Mouse (Mus musculus): ENCODE data around the gene Ank3.

Gene Ank3

DNA sequence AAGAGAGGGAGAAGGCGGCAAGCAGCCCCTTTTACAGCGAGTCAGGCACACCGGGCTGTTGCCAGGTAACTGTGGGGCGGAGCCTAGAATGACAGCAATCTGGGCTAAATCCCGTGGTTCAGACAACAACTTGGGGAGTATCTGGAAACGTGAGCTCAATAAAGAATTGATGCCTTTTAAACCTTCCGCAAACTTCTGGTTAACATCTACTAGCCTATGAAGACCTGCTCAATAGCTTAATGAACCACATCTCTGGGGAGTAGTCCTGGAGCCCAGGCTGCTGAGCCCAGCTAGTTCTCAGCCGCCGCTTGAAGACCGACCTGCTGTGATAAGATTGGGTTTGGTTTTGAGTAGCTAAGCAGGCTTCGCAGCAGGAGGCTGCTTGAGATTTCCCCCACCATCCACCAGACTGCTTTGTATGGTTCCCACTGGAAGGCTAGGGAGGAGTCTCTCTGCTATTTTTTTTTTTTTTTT is 175.7 kb downstream of the Ank3 start:
- DNase-seq (ENCODE audit: low read depth): no peak

DNA sequence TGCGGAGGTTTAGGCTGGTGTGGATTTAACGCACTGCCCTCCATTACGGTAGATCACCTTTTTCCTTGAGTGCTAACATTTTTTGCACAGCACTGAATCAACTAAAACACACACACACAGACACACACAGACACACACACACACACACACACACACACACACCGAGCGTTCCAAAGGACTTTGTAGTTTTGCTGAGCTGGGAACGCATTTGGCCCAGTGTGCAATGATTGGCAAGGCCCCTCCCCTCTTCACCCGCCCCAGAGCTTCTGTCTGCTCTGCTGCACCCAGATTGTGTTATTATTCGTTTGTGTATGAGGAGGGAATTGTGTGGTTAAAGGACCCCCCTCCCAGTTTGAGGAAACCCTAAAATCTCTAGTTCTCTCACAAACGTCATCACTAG is 176.3 kb downstream of the Ank3 start:
- DNase-seq (ENCODE audit: low read depth): no peak

DNA sequence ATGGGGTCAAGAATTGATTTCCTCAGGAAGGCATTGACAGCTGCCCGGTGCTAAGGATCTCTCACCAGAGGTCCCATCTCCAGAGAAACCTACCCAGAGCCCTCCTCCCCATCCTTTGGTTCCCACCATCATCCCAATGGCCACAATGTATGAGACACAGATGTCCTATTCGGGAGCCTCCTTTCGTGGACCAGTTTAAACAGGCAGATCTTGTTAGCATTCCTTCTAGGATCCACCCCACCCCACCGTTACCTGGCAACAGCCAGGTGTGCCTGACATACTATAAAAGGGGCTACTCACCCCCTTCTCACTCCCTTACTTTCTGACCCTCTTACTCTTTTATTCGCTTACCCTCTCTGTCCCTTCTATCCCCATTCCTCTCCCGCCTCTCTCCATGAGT is 176.9 kb downstream of the Ank3 start:
- no peak for DNase-seq (ENCODE audit: low read depth)

DNA sequence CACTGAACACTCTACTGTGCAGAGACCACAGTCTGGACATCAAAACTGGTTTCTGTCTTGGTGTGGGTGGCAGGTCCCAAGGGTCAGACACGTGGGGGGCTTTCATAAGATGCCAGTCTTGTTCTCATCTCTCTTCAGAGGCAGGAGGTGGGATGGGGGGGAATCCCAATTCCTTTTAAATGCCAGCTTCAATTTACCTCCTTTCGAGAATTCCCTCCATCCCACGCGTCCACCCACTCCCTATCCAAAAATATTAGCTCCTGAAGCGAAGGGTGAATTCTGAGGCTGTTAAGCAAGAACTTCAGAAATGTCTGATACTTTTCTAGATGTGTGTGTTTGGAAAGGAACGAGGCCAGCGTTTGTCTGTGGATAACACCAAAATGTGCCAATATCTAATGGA is 177.7 kb downstream of the Ank3 start:
- DNase-seq (ENCODE audit: low read depth): no peak

DNA sequence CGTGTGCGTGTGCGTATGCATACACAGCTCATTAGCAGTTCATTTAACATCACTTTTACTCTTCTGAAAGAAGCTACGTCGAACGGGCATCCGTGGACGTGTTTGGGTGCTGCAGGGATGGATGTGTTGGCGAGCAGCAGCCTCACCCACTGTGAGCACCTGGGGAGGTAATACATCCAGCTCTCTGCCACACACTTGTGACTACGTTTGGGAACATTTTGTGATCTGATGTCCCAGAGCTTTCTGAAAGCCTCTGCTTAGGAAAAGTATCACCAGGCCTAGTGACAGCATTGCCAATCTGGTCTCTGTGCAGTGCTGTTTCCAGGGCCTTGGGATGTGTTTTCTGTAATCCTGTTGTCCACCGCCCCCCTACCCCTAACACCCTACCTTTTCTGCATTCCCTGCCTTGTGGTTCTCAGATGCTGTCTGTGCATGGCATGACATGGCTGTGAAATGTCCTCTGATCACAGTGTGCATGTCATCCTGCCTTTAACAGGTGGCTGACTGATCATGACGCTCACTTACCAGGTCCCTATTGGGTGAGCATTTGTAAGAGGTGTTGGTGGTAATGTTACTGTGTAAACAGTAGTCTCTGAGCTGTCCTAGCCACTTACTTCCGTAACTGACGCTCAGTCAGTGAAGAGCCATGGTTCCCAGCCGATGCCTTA is 178.6 kb downstream of the Ank3 start:
- DNase-seq (ENCODE audit: low read depth): no peak

DNA sequence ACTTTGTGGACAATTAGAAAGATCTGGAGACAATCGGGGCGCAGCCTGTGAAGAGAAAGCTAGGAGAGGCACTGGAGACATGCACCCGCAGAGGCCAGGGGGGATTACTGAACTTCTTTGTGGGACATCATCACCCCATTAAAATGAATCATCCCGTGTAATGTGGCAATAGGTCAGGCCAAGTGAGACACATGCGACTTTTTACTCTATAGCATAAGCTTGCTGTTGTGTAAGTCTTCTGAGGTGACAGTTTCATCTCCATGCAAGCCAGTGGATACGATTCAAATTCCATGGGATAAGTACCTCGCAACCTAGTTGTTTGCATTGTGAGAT is 179.1 kb downstream of the Ank3 start:
- DNase-seq (ENCODE audit: low read depth): no peak

DNA sequence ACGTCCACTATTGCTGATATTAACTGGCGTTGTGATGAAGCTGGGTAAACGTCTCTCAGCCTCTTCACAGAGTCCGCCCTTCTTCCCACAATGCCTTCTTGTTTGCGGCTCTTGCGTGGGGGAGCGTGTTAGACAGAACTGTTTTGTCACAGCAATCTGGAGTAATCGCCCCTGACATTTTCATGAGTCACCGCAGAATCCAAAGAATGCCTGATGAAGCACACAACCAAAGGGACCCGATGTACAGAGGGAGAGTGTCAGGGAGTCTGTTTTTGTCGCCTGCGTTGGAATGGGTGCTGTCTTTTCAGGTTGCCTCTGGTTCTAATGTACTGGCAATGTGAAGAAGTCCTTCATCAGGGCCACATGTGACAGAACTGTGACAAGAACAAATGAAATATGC is 181.0 kb downstream of the Ank3 start:
- no peak for DNase-seq (ENCODE audit: low read depth)

DNA sequence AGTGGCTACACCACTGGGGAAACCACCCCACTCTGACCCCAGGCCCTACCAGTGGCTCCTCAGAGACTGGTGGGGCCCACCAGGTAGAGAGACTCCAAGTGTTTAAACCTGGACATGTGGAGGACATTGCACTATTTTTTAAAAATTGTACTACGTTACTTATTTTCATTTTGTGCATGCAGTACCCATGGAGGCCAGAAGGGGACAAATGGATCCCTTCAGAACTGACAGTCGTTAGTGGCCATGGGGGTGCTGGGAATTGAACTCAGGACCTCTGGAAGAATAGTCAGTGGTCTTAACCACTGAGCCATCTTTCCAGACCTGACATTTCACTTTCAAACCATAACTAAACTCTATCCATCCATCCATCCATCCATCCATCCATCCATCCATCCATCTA is 183.0 kb downstream of the Ank3 start:
- no peak for DNase-seq (ENCODE audit: low read depth)

- no peak for DNase-seq (ENCODE audit: low read depth)
These were observed 185.4 kb downstream of the Ank3 start for GRCm38 (mm10) chr10:69583874-69584481.

DNA sequence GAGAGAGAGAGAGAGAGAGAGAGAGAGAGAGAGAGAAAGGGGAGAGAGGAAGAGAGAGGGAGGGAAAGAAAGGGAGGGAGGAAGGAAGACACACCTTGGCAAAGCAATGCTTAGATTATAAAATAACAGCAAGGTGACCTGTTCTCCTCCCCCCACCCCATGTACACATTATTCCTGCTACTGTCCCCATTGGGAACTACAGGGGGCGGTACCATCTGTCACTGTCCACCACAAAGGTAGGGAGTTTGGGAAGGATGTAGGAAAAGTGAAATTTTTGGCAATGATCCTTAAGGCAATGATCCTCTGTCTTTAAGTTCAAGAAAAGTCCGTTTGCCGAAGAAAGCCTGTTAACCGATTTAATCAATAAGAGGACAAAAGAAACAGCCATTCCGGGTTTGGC is 186.0 kb downstream of the Ank3 start:
- no peak for DNase-seq (ENCODE audit: low read depth)

DNA sequence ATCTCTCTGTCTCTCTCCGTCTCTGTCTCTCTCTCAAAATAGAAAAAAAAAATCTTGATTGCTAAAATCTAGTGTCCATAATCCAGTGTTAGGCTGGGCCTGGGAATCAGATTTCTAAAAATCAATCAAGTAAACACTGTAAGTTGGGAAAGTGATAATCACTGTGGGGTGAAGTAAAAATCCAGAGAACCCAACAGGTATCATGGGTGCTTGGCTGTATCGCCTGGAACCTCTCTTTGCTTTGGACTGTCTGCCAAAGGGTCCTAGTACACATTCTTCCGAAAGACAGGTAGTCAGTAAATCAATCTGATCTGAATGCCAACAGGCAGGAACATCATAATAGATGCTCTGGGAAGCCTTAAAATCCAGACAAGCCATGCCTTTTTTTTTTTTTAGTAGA is 186.7 kb downstream of the Ank3 start:
- DNase-seq (ENCODE audit: low read depth): no peak

GRCm38 (mm10) chr10:69594186-69595131 is 195.9 kb downstream of the Ank3 start:
- no peak for DNase-seq (ENCODE audit: low read depth)

DNA sequence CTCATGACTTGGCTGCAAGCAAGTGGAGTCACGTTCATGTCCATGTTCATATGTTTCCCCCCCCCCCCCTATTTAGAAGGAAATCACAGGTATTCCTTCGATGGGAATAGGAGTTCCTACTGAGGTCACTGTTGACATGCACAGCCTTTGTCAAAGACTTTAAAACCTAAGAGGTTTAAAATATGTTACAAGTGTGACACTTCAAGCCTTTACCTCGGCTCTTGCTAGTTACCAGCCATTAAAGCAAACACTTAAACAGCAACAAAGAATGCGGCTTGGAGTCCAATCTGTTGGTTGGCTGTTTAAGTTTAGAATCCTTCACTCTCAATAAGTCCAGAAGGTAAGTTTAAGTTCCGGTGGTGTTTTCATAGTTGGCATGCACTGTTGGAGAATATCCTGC is 196.9 kb downstream of the Ank3 start:
- no peak for DNase-seq (ENCODE audit: low read depth)

- DNase-seq (ENCODE audit: low read depth): no peak
These were observed 202.9 kb downstream of the Ank3 start for GRCm38 (mm10) chr10:69601471-69601870.

DNA sequence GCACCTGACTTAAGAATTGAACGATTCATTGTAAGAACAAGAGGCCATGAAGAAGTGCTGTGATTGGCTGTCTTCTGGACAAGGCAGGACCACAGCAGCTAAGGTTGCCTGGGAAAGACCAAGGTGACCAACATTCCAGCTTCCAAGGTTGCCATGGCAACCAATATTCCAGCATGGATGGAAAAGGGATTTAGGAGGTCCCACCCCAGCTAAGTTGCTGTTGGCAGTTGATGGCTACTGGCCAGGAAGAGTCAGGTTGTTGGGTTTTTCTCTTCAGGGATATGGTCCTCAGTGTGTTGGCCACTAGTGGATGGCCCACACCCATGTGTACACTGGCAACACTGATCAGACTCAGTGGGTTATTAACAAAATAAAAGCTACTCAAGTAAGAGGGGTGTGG is 204.1 kb downstream of the Ank3 start:
- no peak for DNase-seq (ENCODE audit: low read depth)

- no peak for DNase-seq (ENCODE audit: low read depth)
These were observed 206.0 kb downstream of the Ank3 start for GRCm38 (mm10) chr10:69604609-69605008.

DNA sequence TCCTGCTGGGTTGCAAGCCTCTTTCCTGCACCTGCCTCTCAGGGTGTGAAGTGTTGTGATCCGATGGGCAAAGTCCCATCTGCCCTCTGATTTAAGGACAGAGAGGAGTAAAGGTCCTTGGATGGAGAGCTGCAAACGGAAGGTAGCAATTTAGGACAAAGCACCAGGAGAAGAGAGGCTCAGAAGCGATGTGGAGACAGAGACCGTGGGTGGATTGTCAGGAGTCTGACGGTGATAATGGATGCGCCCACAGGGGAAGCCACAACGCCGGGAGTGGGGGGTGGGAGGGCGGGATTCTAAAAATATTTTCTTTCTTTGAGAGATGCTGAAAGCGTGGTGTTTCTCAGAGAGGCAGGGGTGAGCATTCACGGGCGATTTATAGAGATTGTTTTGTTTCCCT is 206.6 kb downstream of the Ank3 start:
- DNase-seq (ENCODE audit: low read depth): no peak

GRCm38 (mm10) chr10:69607611-69608119 is 209.1 kb downstream of the Ank3 start:
- DNase-seq (ENCODE audit: low read depth): no peak

DNA sequence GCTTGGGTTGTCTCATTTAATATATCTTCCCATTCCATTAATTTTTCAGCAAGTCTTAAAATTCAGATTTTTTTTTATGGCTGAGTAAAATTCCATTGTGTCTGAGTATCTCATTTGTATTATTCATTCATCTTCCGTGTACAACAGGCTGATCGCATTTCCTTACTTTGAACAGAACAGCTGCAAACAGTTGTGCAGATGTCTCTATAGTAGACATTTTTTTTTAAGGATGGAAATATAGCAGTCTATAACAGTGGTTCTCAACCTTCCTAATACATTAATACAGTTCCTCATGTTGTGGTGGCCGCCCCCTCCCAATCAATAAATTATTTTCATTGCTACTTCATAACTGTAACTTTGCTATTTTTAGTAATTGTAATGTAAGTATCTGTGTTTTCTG is 212.7 kb downstream of the Ank3 start:
- DNase-seq (ENCODE audit: low read depth): no peak

DNA sequence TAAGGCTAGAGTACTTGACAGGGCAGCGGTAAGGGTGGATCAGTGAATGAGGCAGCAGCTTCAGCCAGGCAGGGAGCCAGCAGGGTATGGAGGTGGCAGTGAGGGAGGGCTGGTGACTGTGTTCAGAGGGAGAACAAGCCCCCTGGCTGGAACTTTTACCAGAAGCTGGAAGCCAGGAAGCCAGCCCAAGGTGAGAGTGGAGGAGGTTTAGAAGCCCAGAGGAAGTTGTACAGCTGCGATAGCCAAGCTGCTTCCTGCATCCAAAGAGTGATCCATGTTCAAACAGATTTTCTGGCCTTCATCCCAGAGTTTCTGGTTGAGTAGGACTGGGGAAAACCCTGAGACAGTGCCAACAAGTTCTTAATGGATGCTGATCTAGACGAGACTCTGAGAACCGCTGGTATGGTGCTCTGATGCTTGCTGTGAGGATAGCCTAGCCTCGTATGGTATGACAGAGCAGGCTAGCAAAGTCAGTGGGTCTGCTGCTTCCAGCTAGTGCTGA is 213.3 kb downstream of the Ank3 start:
- DNase-seq (ENCODE audit: low read depth): peak; percentile 72

GRCm38 (mm10) chr10:69616953-69617352 is 218.4 kb downstream of the Ank3 start:
- DNase-seq (ENCODE audit: low read depth): no peak

- DNase-seq (ENCODE audit: low read depth): no peak
These were observed 219.1 kb downstream of the Ank3 start for GRCm38 (mm10) chr10:69617537-69618112.
